Mouse (Mus musculus): ENCODE measurements around the gene Dolk. TPM values are rescaled to one million over a fixed set of nuclear protein-coding genes. Genes with fewer than 3 reads are reported as not detected.

The Dolk gene
- polyA plus RNA-seq, 1 experiment from 2014 or later, result 17.5 TPM

- ATAC-seq, result no peak
- Histone ChIP-seq H3K4me2 (no peak overlapping the region), H3K9me3 (replicated peaks) (no peaks in the 10 kb centered on the region), H3K27me3 (replicated peaks) (no peaks in the 10 kb centered on the region), H3K27ac (0 out of 2 replicates have a peak overlapping the region, but pooled peaks have one; percentile 37), H3K9ac (no peak overlapping the region), H3K4me1 (peaks cover 34% of the 10 kb centered on the region), H3K36me3 (peaks cover 98% of the 10 kb centered on the region), H3K4me3 (no peak overlapping the region)
- 51% methylated on average over 7 of the region's 7 CpGs for WGBS (ENCODE audit: insufficient replicate concordance)
Observed at GRCm38 (mm10) chr2:30257699-30258460, 28.3 kb downstream of the Dolk start.

GRCm38 (mm10) chr2:30256616-30257350 is 29.4 kb downstream of the Dolk start:
- WGBS (ENCODE audit: insufficient replicate concordance), result 91% methylated on average over 30 of the region's 30 CpGs

GRCm38 (mm10) chr2:30255631-30256395 is 30.3 kb downstream of the Dolk start:
- H3K9ac ChIP-seq, result no peak overlapping the region
- H3K4me1 ChIP-seq, result peaks cover 55% of the 10 kb centered on the region
- no peak overlapping the region for H3K4me3 ChIP-seq
- 91% methylated on average over 42 of the region's 42 CpGs for WGBS (ENCODE audit: insufficient replicate concordance)
- no peaks in the 10 kb centered on the region for H3K9me3 ChIP-seq (replicated peaks)
- no peak overlapping the region for H3K4me2 ChIP-seq
- H3K27ac ChIP-seq, result no peak overlapping the region
- peaks cover 87% of the 10 kb centered on the region for H3K36me3 ChIP-seq
- no peaks in the 10 kb centered on the region for H3K27me3 ChIP-seq (replicated peaks)
- ATAC-seq, result no peak

More at GRCm38 (mm10) chr2:30256616-30257350, 29.4 kb downstream of the Dolk start:
- Histone ChIP-seq H3K4me2 (no peak overlapping the region), H3K9ac (0 out of 2 replicates have a peak overlapping the region, but pooled peaks have one; percentile 20), H3K27me3 (replicated peaks) (no peaks in the 10 kb centered on the region), H3K36me3 (peaks cover 94% of the 10 kb centered on the region), H3K4me3 (no peak overlapping the region), H3K27ac (no peak overlapping the region), H3K9me3 (replicated peaks) (no peaks in the 10 kb centered on the region), H3K4me1 (peaks cover 45% of the 10 kb centered on the region)
- ATAC-seq, result no peak

GRCm38 (mm10) chr2:30253809-30254208 is 32.3 kb downstream of the Dolk start:
- ATAC-seq, result no peak
- no peak overlapping the region for H3K4me3 ChIP-seq
- WGBS (ENCODE audit: insufficient replicate concordance), result 55% methylated on average over 5 of the region's 5 CpGs
- no peak overlapping the region for H3K9ac ChIP-seq
- H3K27ac ChIP-seq, result no peak overlapping the region
- no peaks in the 10 kb centered on the region for H3K27me3 ChIP-seq (replicated peaks)
- peaks cover 48% of the 10 kb centered on the region for H3K4me1 ChIP-seq
- H3K9me3 ChIP-seq (replicated peaks), result no peaks in the 10 kb centered on the region
- H3K4me2 ChIP-seq, result no peak overlapping the region
- peaks cover 87% of the 10 kb centered on the region for H3K36me3 ChIP-seq

GRCm38 (mm10) chr2:30252521-30252920 is 33.6 kb downstream of the Dolk start:
- H3K27ac ChIP-seq, result peak overlapping the region; percentile 17; the same call in 1 of the 2 replicates
- no peak overlapping the region for H3K9ac ChIP-seq
- WGBS (ENCODE audit: insufficient replicate concordance), result 74% methylated on average over 3 of the region's 3 CpGs
- no peak for ATAC-seq
- peaks cover 86% of the 10 kb centered on the region for H3K36me3 ChIP-seq
- H3K4me3 ChIP-seq, result no peak overlapping the region
- no peak overlapping the region for H3K4me2 ChIP-seq
- H3K9me3 ChIP-seq (replicated peaks), result no peaks in the 10 kb centered on the region
- H3K4me1 ChIP-seq, result peaks cover 35% of the 10 kb centered on the region
- no peaks in the 10 kb centered on the region for H3K27me3 ChIP-seq (replicated peaks)

GRCm38 (mm10) chr2:30251417-30252104 is 34.6 kb downstream of the Dolk start:
- Histone ChIP-seq H3K27me3 (replicated peaks) (no peaks in the 10 kb centered on the region), H3K4me2 (peak overlapping the region; percentile 40), H3K9me3 (replicated peaks) (no peaks in the 10 kb centered on the region), H3K4me3 (no peak overlapping the region), H3K27ac (peak overlapping the region; percentile 17; the same call in 1 of the 2 replicates), H3K36me3 (peaks cover 80% of the 10 kb centered on the region), H3K9ac (peak overlapping the region; percentile 12), H3K4me1 (peaks cover 35% of the 10 kb centered on the region)
- ATAC-seq, result peak; percentile 81
- 55% methylated on average over 5 of the region's 5 CpGs for WGBS (ENCODE audit: insufficient replicate concordance)

- no peak overlapping the region for H3K4me2 ChIP-seq
- H3K4me1 ChIP-seq, result peaks cover 41% of the 10 kb centered on the region
- H3K4me3 ChIP-seq, result no peak overlapping the region
- peaks cover 79% of the 10 kb centered on the region for H3K36me3 ChIP-seq
- no peak overlapping the region for H3K9ac ChIP-seq
- 82% methylated on average over 10 of the region's 10 CpGs for WGBS (ENCODE audit: insufficient replicate concordance)
- H3K27ac ChIP-seq, result no peak overlapping the region
- H3K9me3 ChIP-seq (replicated peaks), result no peaks in the 10 kb centered on the region
- H3K27me3 ChIP-seq (replicated peaks), result no peaks in the 10 kb centered on the region
- ATAC-seq, result no peak
Observed at GRCm38 (mm10) chr2:30250166-30251128, 35.7 kb downstream of the Dolk start.

GRCm38 (mm10) chr2:30249182-30249581 is 37.0 kb downstream of the Dolk start:
- Histone ChIP-seq H3K4me2 (no peak overlapping the region), H3K4me1 (peaks cover 53% of the 10 kb centered on the region), H3K27me3 (replicated peaks) (no peaks in the 10 kb centered on the region), H3K9me3 (replicated peaks) (no peaks in the 10 kb centered on the region), H3K9ac (no peak overlapping the region), H3K27ac (no peak overlapping the region), H3K4me3 (no peak overlapping the region), H3K36me3 (peaks cover 79% of the 10 kb centered on the region)
- WGBS (ENCODE audit: insufficient replicate concordance), result 90% methylated on average over 3 of the region's 3 CpGs
- ATAC-seq, result no peak

GRCm38 (mm10) chr2:30247681-30248080 is 38.5 kb downstream of the Dolk start:
- Histone ChIP-seq H3K9me3 (replicated peaks) (no peaks in the 10 kb centered on the region), H3K4me3 (no peak overlapping the region), H3K4me2 (no peak overlapping the region), H3K27ac (no peak overlapping the region), H3K9ac (no peak overlapping the region), H3K36me3 (peaks cover 80% of the 10 kb centered on the region), H3K27me3 (replicated peaks) (no peaks in the 10 kb centered on the region), H3K4me1 (peaks cover 45% of the 10 kb centered on the region)
- no peak for ATAC-seq
- 79% methylated on average over 4 of the region's 4 CpGs for WGBS (ENCODE audit: insufficient replicate concordance)

- H3K4me1 ChIP-seq, result peaks cover 45% of the 10 kb centered on the region
- no peak overlapping the region for H3K9ac ChIP-seq
- no peak overlapping the region for H3K27ac ChIP-seq
- no peaks in the 10 kb centered on the region for H3K27me3 ChIP-seq (replicated peaks)
- H3K36me3 ChIP-seq, result peaks cover 84% of the 10 kb centered on the region
- ATAC-seq, result no peak
- no peak overlapping the region for H3K4me2 ChIP-seq
- no peaks in the 10 kb centered on the region for H3K9me3 ChIP-seq (replicated peaks)
- H3K4me3 ChIP-seq, result no peak overlapping the region
- 84% methylated on average over 5 of the region's 5 CpGs for WGBS (ENCODE audit: insufficient replicate concordance)
Observed at GRCm38 (mm10) chr2:30247036-30247435, 39.1 kb downstream of the Dolk start.

Data from liver, embryonic 12.5 days (tissue).